Mouse (Mus musculus) CH12.LX (cell line): ENCODE measurements around the gene Prss57. TPM values are rescaled to one million over a fixed set of nuclear protein-coding genes. Genes with fewer than 3 reads are reported as not detected.

Experiments used
- DNase-seq: peaks from one replicate; pipeline ENCODE4 v3.0.0-alpha.2; 2013; ENCODE audit errors: extremely low read depth
- H3K27ac ChIP-seq: 2 replicates; pipeline ENCODE4 v1.5.1; 2012; ENCODE audit warnings: low read depth, mild to moderate bottlenecking, control low read depth, moderate library complexity; ENCODE audit not compliant: insufficient read depth
- H3K27me3 ChIP-seq: replicated peaks from 2 replicates; pipeline ENCODE3; 2012; ENCODE audit warnings: inconsistent platforms
- H3K36me3 ChIP-seq, 2 experiments: replicated peaks in 1 of 2; 2 replicates each; pipeline versions ENCODE3 to v1.6.1; 2012; ENCODE audit warnings: inconsistent platforms in 1 of 2, low read length in 1 of 2, mild to moderate bottlenecking in 1 of 2, mixed read lengths in 1 of 2, moderate library complexity in 1 of 2; ENCODE audit not compliant: control insufficient read depth in 1 of 2, insufficient read depth in 1 of 2
- H3K4me1 ChIP-seq, 2 experiments: 2 replicates each; pipeline ENCODE4 v1.6.1; 2012; ENCODE audit warnings: inconsistent platforms in 1 of 2, moderate library complexity in 1 of 2; ENCODE audit not compliant: insufficient read depth in 2 of 2, control insufficient read depth in 1 of 2
- H3K4me2 ChIP-seq: 2 replicates; pipeline ENCODE4 v1.6.1; 2012; ENCODE audit warnings: low read depth, mild to moderate bottlenecking, control low read depth; ENCODE audit not compliant: poor library complexity, insufficient read depth, severe bottlenecking
- H3K4me3 ChIP-seq, 3 experiments: fragments of 150-350 bp in 1 of 3; sonication (generic) in 1 of 3; replicated peaks in 1 of 3; 2 replicates each; pipeline versions ENCODE3 to v1.5.1; 2011 to 2012; ENCODE audit warnings: low read depth in 2 of 3, low read length in 2 of 3, mild to moderate bottlenecking in 2 of 3, moderate library complexity in 2 of 3, control low read depth in 1 of 3, improper control_type of control experiment in 1 of 3, inconsistent platforms in 1 of 3, mixed read lengths in 1 of 3; ENCODE audit not compliant: poor library complexity in 1 of 3
- H3K79me2 ChIP-seq: replicated peaks from 2 replicates; pipeline ENCODE4 v1.6.1; 2012; ENCODE audit warnings: mild to moderate bottlenecking, moderate library complexity; ENCODE audit not compliant: control insufficient read depth, poor library complexity, insufficient read depth, severe bottlenecking; ENCODE audit errors: extremely low read depth
- H3K9ac ChIP-seq: 2 replicates; pipeline ENCODE4 v1.6.1; 2012; ENCODE audit warnings: low read depth, mild to moderate bottlenecking, control low read depth, moderate library complexity; ENCODE audit not compliant: insufficient read depth
- H3K9me3 ChIP-seq: replicated peaks from 2 replicates; pipeline ENCODE3; 2012; ENCODE audit warnings: low read length, inconsistent platforms, mixed read lengths
- CHD2 ChIP-seq: IDR thresholded peaks from 2 replicates; pipeline ENCODE4 v1.6.1; 2011; ENCODE audit warnings: low read length, improper control_type of control experiment
- ELF1 ChIP-seq: IDR thresholded peaks from 2 replicates; pipeline ENCODE4 v1.6.1; 2014; ENCODE audit warnings: low read depth, mild to moderate bottlenecking, inconsistent platforms, low read length, improper control_type of control experiment
- EP300 ChIP-seq: IDR thresholded peaks from 2 replicates; pipeline ENCODE4 v1.6.1; 2011; ENCODE audit warnings: low read length, improper control_type of control experiment
- ETS1 ChIP-seq: conservative IDR thresholded peaks from 2 replicates; pipeline ENCODE4 v1.6.1; 2012; ENCODE audit warnings: low read depth, mild to moderate bottlenecking, inconsistent platforms, low read length, improper control_type of control experiment, moderate library complexity
- GABPA ChIP-seq: IDR thresholded peaks from 2 replicates; pipeline ENCODE4 v1.6.1; 2012; ENCODE audit warnings: low read depth, low read length, improper control_type of control experiment, inconsistent platforms; ENCODE audit not compliant: insufficient replicate concordance
- HCFC1 ChIP-seq: IDR thresholded peaks from 2 replicates; pipeline ENCODE4 v1.6.1; 2012; ENCODE audit warnings: low read depth, mild to moderate bottlenecking, inconsistent platforms, low read length, improper control_type of control experiment
- IRF4 ChIP-seq: IDR thresholded peaks from 2 replicates; pipeline ENCODE4 v1.6.1; 2014; ENCODE audit warnings: low read depth, mild to moderate bottlenecking, inconsistent platforms, low read length, improper control_type of control experiment
- KAT2A ChIP-seq: IDR thresholded peaks from 2 replicates; pipeline ENCODE4 v1.6.1; 2012; ENCODE audit warnings: low read length, improper control_type of control experiment, inconsistent platforms; ENCODE audit not compliant: insufficient replicate concordance
- MAFK ChIP-seq: IDR thresholded peaks from 2 replicates; pipeline ENCODE4 v1.6.1; 2011; ENCODE audit warnings: low read length, improper control_type of control experiment; ENCODE audit not compliant: insufficient replicate concordance
- NELFE ChIP-seq: IDR thresholded peaks from 2 replicates; pipeline ENCODE4 v1.6.1; 2011; ENCODE audit warnings: low read depth, low read length, improper control_type of control experiment
- NRF1 ChIP-seq: IDR thresholded peaks from 2 replicates; pipeline ENCODE4 v1.6.1; 2014; ENCODE audit warnings: low read depth, mild to moderate bottlenecking, inconsistent platforms, low read length, improper control_type of control experiment, moderate library complexity
- PAX5 ChIP-seq: IDR thresholded peaks from 2 replicates; pipeline ENCODE4 v1.6.1; 2012; ENCODE audit warnings: low read length, inconsistent platforms, mixed read lengths
- POLR2AphosphoS2 ChIP-seq: IDR thresholded peaks from 2 replicates; pipeline ENCODE4 v1.6.1; 2011; ENCODE audit warnings: low read depth, low read length, improper control_type of control experiment
- RAD21 ChIP-seq: IDR thresholded peaks from 2 replicates; pipeline ENCODE4 v1.6.1; 2011; ENCODE audit warnings: low read depth, mild to moderate bottlenecking, low read length, improper control_type of control experiment, moderate library complexity
- RCOR1 ChIP-seq: conservative IDR thresholded peaks from 2 replicates; pipeline ENCODE4 v1.6.1; 2012; ENCODE audit warnings: low read depth, mild to moderate bottlenecking, inconsistent platforms, low read length, improper control_type of control experiment
- SIN3A ChIP-seq: IDR thresholded peaks from 2 replicates; pipeline ENCODE4 v1.6.1; 2012; ENCODE audit warnings: low read length, improper control_type of control experiment, inconsistent platforms
- SMC3 ChIP-seq: IDR thresholded peaks from 2 replicates; pipeline ENCODE4 v1.6.1; 2011; ENCODE audit warnings: low read depth, low read length, improper control_type of control experiment
- TBP ChIP-seq: conservative IDR thresholded peaks from 2 replicates; pipeline ENCODE4 v1.6.1; 2011; ENCODE audit warnings: low read depth, low read length, improper control_type of control experiment
- USF2 ChIP-seq: conservative IDR thresholded peaks from 2 replicates; pipeline ENCODE4 v1.6.1; 2011; ENCODE audit warnings: low read depth, low read length, improper control_type of control experiment
- ZKSCAN1 ChIP-seq: IDR thresholded peaks from 2 replicates; pipeline ENCODE4 v1.6.1; 2012; ENCODE audit warnings: low read depth, inconsistent platforms, low read length, improper control_type of control experiment, borderline replicate concordance
- ZNF384 ChIP-seq: IDR thresholded peaks from 2 replicates; pipeline ENCODE4 v1.6.1; 2012; ENCODE audit warnings: low read depth, low read length, improper control_type of control experiment, inconsistent platforms
- dilution Hi-C: fragments of 300-500 bp; cut with MboI; formaldehyde crosslinking; loops from 2 replicates; pipeline ENCODE4 v1.14.3; 2020; ENCODE audit warnings: low sequenced_read_pairs; ENCODE audit not compliant: extremely low pct_unique_long_range_greater_than_20kb, extremely low pct_ligation_motif_present
- in situ Hi-C: fragments of 300-500 bp; cut with MboI; formaldehyde crosslinking; loops from 3 replicates; pipeline ENCODE4 v1.14.3; 2019; ENCODE audit warnings: low sequenced_read_pairs, low pct_ligation_motif_present, low pct_unique_long_range_greater_than_20kb, mixed read lengths
- polyA plus RNA-seq: library from polyadenylated mRNA; unstranded; fragments of >175 nt; gene quantifications from 2 replicates; pipeline ENCODE4 v1.2.1, GENCODE M21; 2012; ENCODE audit warnings: low read depth; ENCODE audit not compliant: insufficient read length
- total RNA-seq, 2 experiments: library from RNA; depleted of rRNA; stranded (reverse); fragments of 300-350 nt in 1 of 2; fragments of >200 nt in 1 of 2; gene quantifications; 2 replicates each; pipeline ENCODE4 v1.2.3; 2012 to 2014

The Prss57 gene
- total and polyA plus RNA-seq, 3 experiments: 0.08 TPM; not detected in 2

DNA sequence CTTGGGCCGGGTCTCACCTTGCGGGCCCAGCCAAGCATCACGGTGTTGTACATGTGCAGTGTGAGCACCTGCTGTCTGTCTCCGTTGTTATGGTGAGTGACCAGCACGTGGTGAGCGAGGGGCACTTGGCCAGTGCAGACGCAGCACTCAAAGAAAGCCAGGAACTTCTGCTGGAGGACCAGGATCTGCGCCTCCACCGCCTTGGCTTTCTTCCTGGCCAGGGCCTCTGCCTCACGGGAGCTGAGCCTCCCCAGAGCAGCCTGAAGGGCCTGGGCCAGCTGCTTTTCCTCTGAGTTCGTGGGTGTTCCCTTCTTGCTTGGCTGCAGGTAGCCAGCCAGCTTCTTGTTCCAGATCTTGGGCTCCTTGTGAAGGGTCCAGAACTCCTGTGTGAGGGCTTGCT, 47.6 kb downstream of the Prss57 start:
- H3K36me3 ChIP-seq: peaks cover 62 to 70% of the 10 kb centered on the region in 2 experiments
- peaks cover 8 to 22% of the 10 kb centered on the region in 2 experiments for H3K4me1 ChIP-seq
- H3K27me3 ChIP-seq: no peaks in the 10 kb centered on the region
- in situ Hi-C loops (no loop called here), dilution Hi-C loops (no loop called here)
- DNase-seq: no peak
- H3K4me2 ChIP-seq: no peak overlapping the region
- H3K9ac ChIP-seq: no peak overlapping the region
- H3K9me3 ChIP-seq: peaks cover 3% of the 10 kb centered on the region
- no peak overlapping the region for H3K4me3 ChIP-seq
- peaks cover 8% of the 10 kb centered on the region for H3K79me2 ChIP-seq
- TF ChIP-seq KAT2A (no peak), RCOR1 (no peak), ELF1 (no peak), PAX5 (no peak), NRF1 (no peak), EP300 (no peak), NELFE (no peak), POLR2AphosphoS2 (no peak), ZKSCAN1 (no peak), ETS1 (no peak)
- no peak overlapping the region for H3K27ac ChIP-seq

DNA sequence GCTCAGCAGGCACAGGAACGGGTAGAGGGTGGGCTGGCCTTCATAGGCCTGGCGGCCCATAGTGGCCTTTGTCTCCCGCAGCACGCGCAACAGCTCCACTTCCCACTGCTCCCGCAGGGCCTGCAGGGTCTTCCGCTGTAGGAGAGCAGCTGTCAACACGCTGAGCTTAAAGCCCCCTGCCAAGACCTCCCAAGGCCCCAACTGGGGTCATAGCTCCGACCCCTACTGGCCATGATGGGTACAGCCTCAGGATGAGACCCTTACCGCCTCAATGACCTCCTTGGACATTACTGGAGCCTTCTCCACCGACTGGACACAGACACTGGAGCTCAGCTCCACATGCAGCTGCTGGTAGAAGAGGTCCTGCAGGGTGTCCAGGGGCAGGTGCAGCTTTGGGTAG, 49.9 kb downstream of the Prss57 start:
- H3K4me2 ChIP-seq: no peak overlapping the region
- no peak for TF ChIP-seq IRF4
- no peak for TF ChIP-seq TBP
- no peak for TF ChIP-seq PAX5
- TF ChIP-seq ETS1: no peak
- TF ChIP-seq ELF1: no peak
- no peak for TF ChIP-seq RAD21
- no peak for TF ChIP-seq ZNF384
- no peak for TF ChIP-seq ZKSCAN1
- TF ChIP-seq USF2: no peak
- no peak for TF ChIP-seq NELFE
- no peak for TF ChIP-seq CHD2
- TF ChIP-seq POLR2AphosphoS2: no peak
- TF ChIP-seq SMC3: no peak
- TF ChIP-seq HCFC1: no peak
- TF ChIP-seq GABPA: no peak
- TF ChIP-seq SIN3A: no peak
- no peak for TF ChIP-seq MAFK
- no peak for TF ChIP-seq RCOR1
- TF ChIP-seq, all 38 proteins: peak for 0
- in situ Hi-C loops: no loop called here
- no peak for DNase-seq
- H3K9me3 ChIP-seq: peaks cover 19% of the 10 kb centered on the region
- H3K79me2 ChIP-seq: peaks cover 6% of the 10 kb centered on the region
- H3K27me3 ChIP-seq: no peaks in the 10 kb centered on the region
- H3K4me1 ChIP-seq: peaks cover 3 to 9% of the 10 kb centered on the region in 2 experiments
- H3K27ac ChIP-seq: no peak overlapping the region
- peaks cover 85 to 93% of the 10 kb centered on the region in 2 experiments for H3K36me3 ChIP-seq
- no peak overlapping the region for H3K4me3 ChIP-seq
- H3K9ac ChIP-seq: no peak overlapping the region
- dilution Hi-C loops: no loop called here
